Mouse (Mus musculus) heart, postnatal 4 days (tissue): ENCODE measurements around the gene Txk. TPM values are rescaled to one million over a fixed set of nuclear protein-coding genes. Genes with fewer than 3 reads are reported as not detected.

Experiments used
- DNase-seq: peaks from one replicate; pipeline ENCODE4 v3.0.0; 2021
- total RNA-seq, 2 experiments: library from RNA; stranded (reverse); gene quantifications; 2 replicates each; pipeline ENCODE4 v1.2.3; 2021

Txk gene
- total RNA-seq, 2 experiments from 2014 or later: 0.23 to 0.45 TPM

DNA sequence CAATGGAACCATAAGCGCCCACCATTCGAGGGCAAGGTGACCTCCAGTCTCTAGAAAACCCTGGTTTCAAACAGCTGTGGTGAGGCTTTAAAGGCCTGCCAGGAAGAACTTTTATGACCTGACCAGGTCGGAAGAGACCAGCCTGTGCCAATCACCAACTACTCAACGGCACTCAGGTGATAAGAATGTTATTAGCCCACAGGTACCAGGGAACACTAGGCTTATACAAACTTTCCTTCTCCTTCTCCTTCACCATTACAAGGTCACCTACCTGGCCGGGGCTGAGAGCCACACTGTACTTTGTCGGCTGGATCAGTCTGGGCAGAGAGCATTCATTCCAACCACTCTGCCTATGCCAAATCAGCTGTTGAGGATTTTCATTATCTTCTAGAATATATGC is 71.1 kb downstream of the Txk start:
- DNase-seq: no peak

DNA sequence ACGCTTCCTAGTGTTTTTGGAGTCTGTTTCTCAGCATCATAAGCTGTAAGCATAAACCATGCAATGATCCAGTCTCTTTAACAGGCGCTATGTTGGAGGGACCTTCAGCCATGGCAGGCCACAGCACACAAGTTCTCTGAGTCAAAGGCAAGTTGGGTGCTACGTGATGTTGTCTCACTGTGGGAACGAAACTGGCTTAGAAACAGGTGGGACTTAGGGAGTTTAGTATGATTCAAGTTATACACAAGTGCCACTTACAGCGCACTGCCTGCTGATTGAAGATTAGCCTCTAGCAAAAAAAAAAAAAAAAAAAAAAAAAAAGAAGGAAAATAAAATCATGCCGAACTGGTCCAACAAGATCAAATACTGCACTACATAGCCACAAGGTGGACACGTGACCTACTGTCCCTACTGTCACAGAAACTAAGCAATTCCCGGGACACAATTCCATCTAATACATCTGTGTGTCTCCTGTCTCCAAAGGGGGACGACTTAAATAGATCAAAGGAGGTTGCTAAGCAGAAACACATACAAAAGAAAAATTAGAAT is 77.5 kb downstream of the Txk start:
- no peak for DNase-seq

DNA sequence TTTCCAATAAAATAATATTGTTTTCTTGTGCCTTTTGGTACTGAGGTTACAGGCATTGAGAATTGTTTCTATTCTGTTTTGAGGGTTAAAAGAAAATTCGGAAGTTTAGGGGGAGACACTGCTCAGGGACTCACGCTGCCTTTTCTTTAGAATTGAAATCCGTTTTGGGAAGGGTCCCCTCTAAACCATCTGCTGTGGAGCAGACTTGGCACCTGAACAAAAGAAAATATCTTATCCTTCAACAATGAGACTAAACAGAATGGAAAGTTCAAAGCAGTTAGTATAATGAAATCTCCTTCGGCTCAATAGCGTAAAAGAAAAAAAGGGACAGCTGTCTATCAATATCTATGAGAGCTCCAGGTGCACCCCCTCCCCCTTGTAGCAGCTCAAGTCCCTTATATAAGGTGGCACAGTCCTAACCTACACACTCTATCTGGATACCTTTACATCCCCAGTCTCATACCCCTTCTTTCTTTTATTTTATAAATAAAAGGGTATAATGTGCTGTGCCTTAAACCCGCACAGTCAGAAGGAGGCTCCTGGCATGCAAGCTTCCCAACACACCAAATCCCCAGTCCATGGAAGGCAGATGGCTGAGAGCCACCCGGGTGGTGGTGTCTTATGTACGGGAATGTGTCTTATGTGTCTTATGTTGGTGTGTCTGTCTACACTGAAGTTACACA is 81.4 kb downstream of the Txk start:
- DNase-seq: no peak

DNA sequence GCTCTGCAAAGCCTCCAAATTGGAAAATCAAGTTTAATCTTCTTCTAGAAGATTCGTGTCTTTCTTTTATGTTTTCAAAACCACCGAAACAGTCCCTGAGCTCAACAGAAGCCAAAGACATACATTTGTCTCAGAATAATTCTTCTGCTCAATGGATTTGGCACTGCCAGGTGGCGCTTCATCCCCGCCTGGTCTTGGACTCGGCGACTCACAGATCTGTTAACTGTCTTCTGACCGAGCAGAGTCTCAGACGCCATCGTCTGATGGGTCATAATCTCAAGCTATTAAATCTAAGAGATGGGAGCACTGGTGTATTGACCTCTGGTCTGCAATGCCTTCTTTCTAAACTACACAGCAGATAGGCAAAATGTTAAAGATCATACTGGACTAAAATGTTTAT is 84.2 kb downstream of the Txk start:
- no peak for DNase-seq

DNA sequence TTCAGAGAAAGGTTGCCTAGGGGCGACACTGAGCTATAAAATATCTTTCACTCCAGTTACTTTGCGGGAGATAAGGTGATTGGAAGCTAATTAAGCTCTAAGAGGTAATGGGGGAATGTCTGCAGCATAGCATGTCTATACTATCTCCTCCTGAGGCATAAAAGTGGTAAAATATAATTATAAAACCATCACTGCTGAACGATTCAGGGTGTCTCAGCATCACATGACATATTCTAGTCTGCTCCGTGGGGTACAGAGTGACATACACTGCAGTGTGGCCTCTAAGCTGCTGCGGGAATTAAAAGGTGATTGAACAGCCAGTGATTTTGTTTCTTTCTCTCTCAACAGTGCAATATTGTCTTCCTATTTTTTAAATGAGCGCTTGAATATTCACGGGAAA is 86.1 kb downstream of the Txk start:
- no peak for DNase-seq

GRCm38 (mm10) chr5:72665281-72665680 is 87.3 kb downstream of the Txk start:
- DNase-seq: peak; percentile 67

DNA sequence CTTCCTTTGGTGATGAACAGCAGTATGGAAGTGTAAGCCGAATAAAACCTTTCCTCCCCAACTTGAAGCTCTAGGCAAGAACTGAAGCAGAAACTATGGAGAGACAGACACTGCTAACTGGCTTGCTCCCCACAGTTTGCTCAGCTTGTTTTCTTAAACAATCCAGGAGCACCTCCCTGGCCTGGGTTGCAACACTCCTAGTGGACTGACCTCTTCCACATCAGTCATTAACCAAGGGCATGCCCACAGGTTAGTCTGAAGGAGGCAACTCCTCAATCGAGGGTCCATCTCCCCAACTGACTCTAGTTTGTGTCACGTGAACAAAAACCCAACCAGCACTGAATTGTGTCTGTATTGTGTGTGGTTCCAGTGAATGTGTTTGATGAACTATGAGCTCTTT is 87.7 kb downstream of the Txk start:
- no peak for DNase-seq

DNA sequence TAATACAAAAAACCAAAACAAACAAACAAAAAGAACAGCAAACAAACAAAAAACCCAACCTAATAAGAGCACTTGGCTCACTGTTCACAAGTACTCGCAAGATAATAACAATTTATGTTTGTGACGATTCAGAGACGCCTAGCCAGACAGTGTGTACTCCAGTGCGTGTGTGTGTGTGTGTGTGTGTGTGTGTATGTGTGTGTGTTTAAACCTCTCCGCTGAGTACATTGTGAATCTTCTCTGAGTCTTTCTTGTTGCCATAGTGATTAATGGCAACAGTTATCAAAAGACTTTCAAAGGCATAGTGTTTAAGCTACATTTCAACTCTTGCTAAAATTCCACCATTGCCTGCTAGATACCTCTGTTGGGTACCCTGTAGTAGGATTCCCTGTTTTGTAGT is 88.5 kb downstream of the Txk start:
- no peak for DNase-seq

GRCm38 (mm10) chr5:72661051-72661781 is 91.4 kb downstream of the Txk start:
- no peak for DNase-seq

GRCm38 (mm10) chr5:72658375-72658774 is 94.2 kb downstream of the Txk start:
- no peak for DNase-seq

GRCm38 (mm10) chr5:72656270-72656791 is 96.2 kb downstream of the Txk start:
- DNase-seq: no peak

DNA sequence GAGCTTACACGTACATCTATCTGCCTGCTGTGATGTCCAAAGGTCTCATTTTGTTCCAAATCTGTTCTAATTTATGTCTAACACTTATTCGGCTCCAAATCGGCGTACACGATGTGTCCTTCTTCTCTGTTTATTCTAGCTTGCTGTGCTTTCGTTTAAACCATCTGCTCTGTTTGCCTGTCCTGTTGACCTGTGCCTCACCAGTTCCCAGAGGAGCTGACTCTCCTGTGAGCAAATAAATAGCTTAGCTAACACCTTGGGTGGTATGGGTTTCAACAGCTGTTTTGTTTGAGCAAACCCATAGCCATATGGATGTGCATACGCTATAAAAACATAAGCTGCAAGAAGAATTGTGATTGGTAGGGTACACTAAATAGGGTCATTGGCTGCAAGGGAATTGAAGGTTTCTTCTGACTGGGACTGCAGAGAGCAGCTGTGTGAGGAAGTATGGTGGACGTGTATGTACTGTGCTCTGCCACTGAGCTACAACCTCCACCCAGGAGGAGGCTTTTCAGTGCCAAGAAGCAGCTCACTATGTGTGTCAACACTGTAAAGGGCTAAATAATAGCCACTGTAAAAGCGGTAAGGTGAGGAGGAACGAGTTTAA is 99.4 kb downstream of the Txk start:
- DNase-seq: no peak

DNA sequence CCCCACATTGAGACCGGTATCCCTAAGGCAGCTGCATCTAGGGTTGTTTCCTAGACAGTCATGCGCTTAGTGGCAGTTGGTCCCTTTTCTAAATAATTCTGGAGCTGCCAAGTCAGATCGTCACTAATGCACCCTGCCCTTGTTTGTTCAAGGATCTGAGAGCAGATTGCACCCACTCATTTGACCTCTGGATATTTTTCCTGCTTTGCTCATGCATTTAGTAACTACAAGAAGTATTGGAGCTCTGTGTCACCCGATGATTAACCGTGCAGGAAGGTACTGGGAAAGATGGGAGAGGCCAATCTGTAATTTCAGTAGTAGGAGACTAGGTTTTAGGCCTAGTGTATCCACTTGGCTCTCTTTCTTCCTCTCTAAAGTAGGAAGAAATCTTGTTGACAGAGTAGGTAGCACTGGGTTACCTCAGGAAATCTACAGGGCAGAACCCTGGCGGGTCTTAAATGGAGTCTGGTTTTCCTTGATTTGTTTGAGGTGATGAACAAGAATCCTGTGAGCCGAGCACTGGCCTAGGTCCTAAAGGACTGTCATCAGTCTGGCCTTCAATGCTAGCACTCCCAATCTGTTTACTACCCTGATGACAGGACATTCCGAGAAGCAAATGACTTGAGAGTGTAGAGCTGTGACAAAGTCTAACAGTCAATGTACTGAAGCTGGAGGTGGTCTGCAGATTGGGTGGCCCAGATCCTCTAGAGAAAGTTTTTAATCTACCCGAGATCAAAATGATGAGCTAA is 103.4 kb downstream of the Txk start:
- DNase-seq: no peak

- no peak for DNase-seq
These were observed 104.5 kb downstream of the Txk start for GRCm38 (mm10) chr5:72647958-72648595.

DNA sequence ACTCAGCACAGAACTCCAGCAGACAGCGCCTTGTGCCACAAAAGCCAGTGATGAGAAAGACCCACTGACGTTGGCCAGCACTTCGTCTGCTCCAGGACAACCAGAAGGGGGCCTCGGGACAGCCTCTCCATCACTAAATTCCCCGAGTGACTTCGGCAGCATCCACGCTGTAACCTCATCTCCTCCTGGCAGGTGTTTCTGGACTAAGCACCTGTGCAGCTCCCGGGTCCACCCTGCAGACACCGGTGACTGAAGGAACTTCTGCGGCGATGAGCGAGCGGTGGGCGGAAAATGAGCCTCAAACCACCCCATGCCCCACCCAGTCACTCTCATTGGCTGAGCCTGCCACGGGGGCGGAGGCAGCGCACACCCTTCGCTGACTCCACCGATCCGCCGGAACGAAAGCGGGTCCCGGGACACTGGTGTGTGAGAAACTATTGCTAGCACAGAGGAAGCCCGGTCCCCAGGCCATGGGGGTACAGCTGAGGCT is 105.1 kb downstream of the Txk start, which contains the start of gene Nipal1:
TSS of gene Nipal1 (plus strand) at position 378 of the 490 bp plus-strand sequence.
- peak; percentile 55 for DNase-seq

- DNase-seq: no peak
These were observed 105.6 kb downstream of the Txk start for GRCm38 (mm10) chr5:72646996-72647395.

DNA sequence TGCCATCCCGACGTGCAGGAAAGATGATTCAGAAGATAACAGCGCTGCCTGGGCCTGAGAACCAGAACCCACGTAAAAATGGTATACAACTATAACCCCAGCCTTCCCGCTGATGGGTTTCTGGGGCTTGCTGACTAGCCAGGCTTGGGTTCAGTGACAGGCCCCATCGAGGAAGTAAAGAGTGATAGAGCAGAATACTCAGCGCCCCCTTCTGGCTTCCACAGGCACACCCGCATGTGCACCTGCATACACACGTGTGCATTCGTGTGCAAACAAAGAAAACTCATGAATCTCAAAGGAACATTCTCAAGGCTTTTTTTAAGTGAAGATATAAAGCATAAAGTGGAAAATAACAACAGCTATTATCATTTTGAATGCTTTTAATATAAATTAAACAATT is 106.4 kb downstream of the Txk start:
- DNase-seq: no peak
